Mouse (Mus musculus): ENCODE results near the gene 9030025P20Rik. TPM values are rescaled to one million over a fixed set of nuclear protein-coding genes. Genes with fewer than 3 reads are reported as not detected.

The 9030025P20Rik gene
- polyA plus RNA-seq, 1 experiment from 2014 or later = 9.1 TPM

Other genes with a start within 250 kb of the 9030025P20Rik start
- gene Wdr27, start 35.3 kb upstream of the 9030025P20Rik start, polyA plus RNA-seq (2015; fragmentation: Nextera tagmentation; extraction: Ambion mirVana) = 6.8 and 7.4 TPM in 2 replicates
- gene 1600012H06Rik, start 35.3 kb upstream of the 9030025P20Rik start, polyA plus RNA-seq (2015; fragmentation: Nextera tagmentation; extraction: Ambion mirVana) = 34.4 and 34.7 TPM in 2 replicates
- gene Phf10, start 17.2 kb upstream of the 9030025P20Rik start, polyA plus RNA-seq (2015; fragmentation: Nextera tagmentation; extraction: Ambion mirVana) = 26.0 and 26.9 TPM in 2 replicates
- 0.69 TPM in 1 of 2 replicates, not detected in the other for gene Gm3417, start 322 bp downstream of the 9030025P20Rik start, polyA plus RNA-seq (2015; fragmentation: Nextera tagmentation; extraction: Ambion mirVana)
- gene Gm3435, start 31.7 kb downstream of the 9030025P20Rik start, polyA plus RNA-seq (2015; fragmentation: Nextera tagmentation; extraction: Ambion mirVana) = 5.9 and 8.4 TPM in 2 replicates
- gene Ermard, start 62.7 kb downstream of the 9030025P20Rik start, polyA plus RNA-seq (2015; fragmentation: Nextera tagmentation; extraction: Ambion mirVana) = 84.1 and 89.2 TPM in 2 replicates
- 0.64 TPM in 1 of 2 replicates, not detected in the other for gene Tcte3, start 63.0 kb downstream of the 9030025P20Rik start, polyA plus RNA-seq (2015; fragmentation: Nextera tagmentation; extraction: Ambion mirVana)
- 4.0 and 4.1 TPM in 2 replicates for gene Gm3448, start 63.1 kb downstream of the 9030025P20Rik start, polyA plus RNA-seq (2015; fragmentation: Nextera tagmentation; extraction: Ambion mirVana)